Mouse (Mus musculus): ENCODE measurements around the gene Fkbp6. TPM values are rescaled to one million over a fixed set of nuclear protein-coding genes. Genes with fewer than 3 reads are reported as not detected.
A peak's percentile ranks its signal among the peaks of the same experiment; 100 is the strongest.
"Not testable (repeated sequence)": the region's sequence is repeated elsewhere in the genome, so short reads cannot be mapped to it uniquely, and the experiment has no call there.

Gene Fkbp6
- polyA plus RNA-seq, 1 experiment = not detected

DNA sequence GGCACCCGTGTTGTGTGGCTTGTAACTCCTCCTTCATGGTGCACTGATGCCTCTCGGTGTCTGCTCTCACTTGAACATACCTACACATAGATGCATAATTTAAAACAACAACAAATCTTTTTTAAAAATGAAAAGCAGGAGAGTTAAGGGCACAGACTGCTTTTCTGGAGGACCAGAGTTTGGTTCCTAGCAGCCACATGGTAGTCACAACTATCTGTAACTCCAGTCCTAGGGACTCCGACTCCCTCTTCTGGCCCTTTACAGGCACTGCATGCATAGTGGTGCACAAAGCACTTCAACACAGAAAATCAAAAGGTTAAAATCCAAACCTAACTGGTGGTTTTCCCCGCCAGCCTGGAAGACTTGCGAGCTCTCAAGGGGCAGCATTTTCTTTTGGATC, 23.8 kb upstream of the Fkbp6 start:
- Histone ChIP-seq H3K27ac (ENCODE audit: insufficient read depth, low read length) (no peak overlapping the region), H3K4me1 (ENCODE audit: control insufficient read depth, insufficient read depth, low read length) (peaks cover 3% of the 10 kb centered on the region; the same call in 1 of the 2 replicates), H3K4me3 (ENCODE audit: insufficient read depth, low read length) (no peak overlapping the region)
- TF ChIP-seq POLR2A (IDR thresholded peaks at IDR 0.05; ENCODE audit: low read depth, low read length) (no peak), CTCF (IDR thresholded peaks at IDR 0.05; ENCODE audit: borderline replicate concordance, insufficient read depth, low read length) (no peak)

GRCm38 (mm10) chr5:135371195-135371594, 21.4 kb upstream of the Fkbp6 start:
- TF ChIP-seq POLR2A (IDR thresholded peaks at IDR 0.05; ENCODE audit: low read depth, low read length) = no peak
- no peak for TF ChIP-seq CTCF (IDR thresholded peaks at IDR 0.05; ENCODE audit: borderline replicate concordance, insufficient read depth, low read length)
- H3K27ac ChIP-seq (ENCODE audit: insufficient read depth, low read length) = no peak overlapping the region
- peaks cover 3% of the 10 kb centered on the region; the same call in 1 of the 2 replicates for H3K4me1 ChIP-seq (ENCODE audit: control insufficient read depth, insufficient read depth, low read length)
- no peak overlapping the region for H3K4me3 ChIP-seq (ENCODE audit: insufficient read depth, low read length)

DNA sequence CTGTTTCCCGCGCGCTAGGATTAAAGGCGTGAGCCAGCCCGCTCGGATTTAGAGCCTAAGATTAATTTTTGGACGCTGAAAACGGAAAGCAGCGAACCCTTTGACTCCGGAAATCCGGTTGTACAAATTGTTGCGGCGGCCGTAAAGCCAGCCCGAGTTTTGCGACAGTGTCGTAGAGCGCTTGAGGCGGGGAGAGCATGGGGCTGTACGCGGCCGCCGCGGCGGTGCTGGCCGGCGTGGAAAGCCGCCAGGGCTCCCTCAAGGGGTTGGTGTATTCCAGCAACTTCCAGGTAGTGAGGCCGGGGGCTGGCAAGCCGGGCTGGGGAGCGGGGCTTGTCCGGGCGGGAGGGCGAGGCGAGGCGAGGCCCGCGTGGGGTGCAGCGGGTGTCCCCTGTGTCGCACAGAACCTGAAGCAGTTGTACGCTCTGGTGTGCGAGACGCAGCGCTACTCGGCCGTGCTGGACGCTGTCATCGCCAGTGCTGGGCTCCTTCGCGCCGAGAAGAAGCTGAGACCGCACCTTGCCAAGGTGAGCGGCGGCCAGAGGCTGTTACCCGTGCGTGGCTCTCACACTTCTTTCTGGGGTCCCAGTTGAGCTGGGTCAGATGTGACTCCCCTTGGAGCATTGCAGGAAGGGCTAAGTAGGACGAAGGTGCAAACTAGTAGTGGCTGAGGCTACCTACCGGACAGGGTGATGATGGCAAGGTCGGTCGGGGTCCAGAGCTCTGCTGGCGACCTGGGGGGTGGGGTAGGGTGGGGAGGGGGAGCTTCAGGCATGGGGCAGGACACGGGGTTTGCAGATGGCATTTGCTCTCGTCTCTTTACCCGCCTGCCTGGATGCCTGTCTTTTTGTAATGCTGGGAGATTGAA, 20.2 kb upstream of the Fkbp6 start, which contains the start of gene Nsun5:
Gene Nsun5, plus strand, starts transcription at position 167 of the 868 bp plus-strand sequence.
- H3K27ac ChIP-seq (ENCODE audit: insufficient read depth, low read length) = peak within 1 kb of the TSS; percentile 85
- H3K4me3 ChIP-seq (ENCODE audit: insufficient read depth, low read length) = peak within 1 kb of the TSS; percentile 77
- no peak for TF ChIP-seq CTCF (IDR thresholded peaks at IDR 0.05; ENCODE audit: borderline replicate concordance, insufficient read depth, low read length)
- TF ChIP-seq POLR2A (IDR thresholded peaks at IDR 0.05; ENCODE audit: low read depth, low read length) = peak; percentile 63
- H3K4me1 ChIP-seq (ENCODE audit: control insufficient read depth, insufficient read depth, low read length) = peaks cover 3% of the 10 kb centered on the region; the same call in 1 of the 2 replicates

DNA sequence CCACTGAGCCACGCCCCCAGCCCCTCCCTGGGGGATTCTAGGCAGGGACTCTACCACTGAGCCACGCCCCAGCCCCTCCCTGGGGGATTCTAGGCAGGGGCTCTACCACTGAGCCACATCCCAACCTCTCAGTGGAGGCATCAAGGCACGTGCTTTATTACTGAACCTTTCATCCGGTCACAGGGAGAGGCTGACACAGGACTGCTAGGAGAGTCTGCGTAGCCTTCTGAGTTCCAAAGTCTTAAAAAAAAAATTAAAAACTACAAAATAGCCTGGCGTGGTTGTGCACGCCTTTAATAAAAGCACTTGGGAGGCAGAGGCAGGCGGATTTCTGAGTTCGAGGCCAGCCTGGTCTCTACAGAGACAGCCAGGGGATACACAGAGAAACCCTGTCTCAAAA, 19.4 kb upstream of the Fkbp6 start:
- H3K4me1 ChIP-seq (ENCODE audit: control insufficient read depth, insufficient read depth, low read length); H3K27ac ChIP-seq (ENCODE audit: insufficient read depth, low read length): not testable (repeated sequence)
- H3K4me3 ChIP-seq (ENCODE audit: insufficient read depth, low read length) = peak overlapping the region; percentile 77

GRCm38 (mm10) chr5:135368312-135368711, 18.5 kb upstream of the Fkbp6 start:
- Histone ChIP-seq H3K27ac (ENCODE audit: insufficient read depth, low read length) (no peak overlapping the region), H3K4me1 (ENCODE audit: control insufficient read depth, insufficient read depth, low read length) (peaks cover 3% of the 10 kb centered on the region; the same call in 1 of the 2 replicates), H3K4me3 (ENCODE audit: insufficient read depth, low read length) (no peak overlapping the region)
- TF ChIP-seq CTCF (IDR thresholded peaks at IDR 0.05; ENCODE audit: borderline replicate concordance, insufficient read depth, low read length) (no peak), POLR2A (IDR thresholded peaks at IDR 0.05; ENCODE audit: low read depth, low read length) (no peak)

DNA sequence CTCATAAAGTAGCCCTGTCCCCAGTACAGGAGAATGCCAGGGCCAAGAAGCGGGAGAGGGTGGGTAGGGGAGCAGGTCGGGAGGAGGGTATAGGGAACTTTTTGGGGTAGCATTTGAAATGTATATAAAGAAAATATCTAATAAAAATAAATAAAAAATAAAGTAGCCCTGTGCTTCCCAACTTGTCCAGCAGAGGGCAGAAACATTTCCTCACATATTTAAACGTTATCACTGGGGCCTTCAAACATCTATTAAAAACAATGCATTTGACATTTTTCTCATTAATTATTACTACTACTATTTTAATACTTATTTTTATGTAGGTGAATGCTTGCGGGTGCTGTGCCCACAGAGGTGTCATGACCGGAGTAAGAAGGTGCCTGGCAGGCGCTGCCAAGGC, 18.0 kb upstream of the Fkbp6 start:
- peaks cover 3% of the 10 kb centered on the region; the same call in 1 of the 2 replicates for H3K4me1 ChIP-seq (ENCODE audit: control insufficient read depth, insufficient read depth, low read length)
- H3K27ac ChIP-seq (ENCODE audit: insufficient read depth, low read length) = no peak overlapping the region
- H3K4me3 ChIP-seq (ENCODE audit: insufficient read depth, low read length) = no peak overlapping the region
- TF ChIP-seq POLR2A (IDR thresholded peaks at IDR 0.05; ENCODE audit: low read depth, low read length) = no peak
- no peak for TF ChIP-seq CTCF (IDR thresholded peaks at IDR 0.05; ENCODE audit: borderline replicate concordance, insufficient read depth, low read length)

DNA sequence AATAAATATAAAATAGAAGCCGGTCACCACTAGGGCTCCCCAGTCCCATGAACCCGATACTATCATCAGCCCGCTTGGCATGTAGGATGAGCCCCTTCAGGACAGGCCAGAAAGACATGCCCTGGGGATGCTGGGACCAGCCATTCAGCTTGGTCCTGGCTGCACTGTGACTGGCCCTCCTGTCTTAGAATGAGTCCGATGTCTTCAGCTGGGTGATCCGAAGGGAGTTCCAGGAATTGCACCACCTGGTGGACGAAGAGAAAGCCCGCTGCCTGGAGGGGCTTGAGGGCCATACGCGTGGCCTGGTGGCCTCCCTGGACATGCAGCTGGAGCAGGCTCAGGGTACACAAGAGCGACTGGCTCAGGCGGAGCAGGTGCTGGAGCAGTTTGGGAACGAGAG, 13.7 kb upstream of the Fkbp6 start:
- Histone ChIP-seq H3K27ac (ENCODE audit: insufficient read depth, low read length) (no peak overlapping the region), H3K4me1 (ENCODE audit: control insufficient read depth, insufficient read depth, low read length) (no peaks in the 10 kb centered on the region), H3K4me3 (ENCODE audit: insufficient read depth, low read length) (no peak overlapping the region)
- TF ChIP-seq POLR2A (IDR thresholded peaks at IDR 0.05; ENCODE audit: low read depth, low read length) (no peak), CTCF (IDR thresholded peaks at IDR 0.05; ENCODE audit: borderline replicate concordance, insufficient read depth, low read length) (peak; percentile 53; the same call in 1 of the 2 replicates)

DNA sequence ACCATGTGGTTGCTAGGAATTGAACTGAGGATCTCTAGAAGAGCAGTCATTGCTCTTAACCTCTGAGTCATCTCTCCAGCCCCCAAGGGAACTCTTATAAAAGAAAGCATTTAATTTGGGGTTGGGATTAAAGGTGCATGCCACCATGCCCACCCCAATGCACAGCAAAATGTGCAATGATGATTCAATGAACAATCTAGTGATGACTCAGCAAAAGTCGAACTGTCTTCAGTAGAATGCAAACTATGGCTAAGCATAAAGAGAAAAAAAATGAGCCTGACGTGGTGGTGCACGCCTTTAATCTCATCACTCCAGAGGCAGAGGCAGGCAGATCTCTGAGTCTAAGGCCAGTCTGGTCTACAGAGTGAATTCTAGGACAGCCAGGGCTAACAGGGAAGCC, 12.7 kb upstream of the Fkbp6 start:
- H3K4me3 ChIP-seq (ENCODE audit: insufficient read depth, low read length) = no peak overlapping the region
- no peak overlapping the region for H3K27ac ChIP-seq (ENCODE audit: insufficient read depth, low read length)
- TF ChIP-seq CTCF (IDR thresholded peaks at IDR 0.05; ENCODE audit: borderline replicate concordance, insufficient read depth, low read length) (no peak), POLR2A (IDR thresholded peaks at IDR 0.05; ENCODE audit: low read depth, low read length) (no peak)
- no peaks in the 10 kb centered on the region for H3K4me1 ChIP-seq (ENCODE audit: control insufficient read depth, insufficient read depth, low read length)

GRCm38 (mm10) chr5:135359772-135360171, 9.9 kb upstream of the Fkbp6 start:
- TF ChIP-seq POLR2A (IDR thresholded peaks at IDR 0.05; ENCODE audit: low read depth, low read length) (no peak), CTCF (IDR thresholded peaks at IDR 0.05; ENCODE audit: borderline replicate concordance, insufficient read depth, low read length) (no peak)

DNA sequence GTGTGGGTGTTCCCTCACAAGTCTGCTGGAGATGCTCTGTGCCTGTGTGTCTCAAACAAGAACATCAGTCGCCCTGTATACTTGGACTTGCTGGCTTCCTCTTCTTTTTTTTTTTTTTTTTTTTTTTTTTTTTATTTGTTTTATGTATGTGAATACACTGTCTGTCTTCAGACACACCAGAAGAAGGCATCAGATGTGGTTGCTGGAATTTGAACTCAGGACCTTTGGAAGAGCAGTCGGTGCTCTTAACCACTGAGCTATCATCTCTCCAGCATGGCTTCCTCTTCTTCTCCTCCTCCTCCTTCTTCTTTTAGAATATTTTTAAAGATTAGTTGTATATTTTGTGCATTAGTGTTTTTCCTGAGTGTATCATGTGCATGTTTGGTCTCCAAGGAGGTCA, 7.7 kb upstream of the Fkbp6 start:
- H3K4me1 ChIP-seq (ENCODE audit: control insufficient read depth, insufficient read depth, low read length) = no peaks in the 10 kb centered on the region
- TF ChIP-seq CTCF (IDR thresholded peaks at IDR 0.05; ENCODE audit: borderline replicate concordance, insufficient read depth, low read length) (no peak), POLR2A (IDR thresholded peaks at IDR 0.05; ENCODE audit: low read depth, low read length) (no peak)
- H3K4me3 ChIP-seq (ENCODE audit: insufficient read depth, low read length) = no peak overlapping the region
- H3K27ac ChIP-seq (ENCODE audit: insufficient read depth, low read length) = no peak overlapping the region

More at GRCm38 (mm10) chr5:135359772-135360171, 9.9 kb upstream of the Fkbp6 start:
- no peak overlapping the region for H3K4me3 ChIP-seq (ENCODE audit: insufficient read depth, low read length)
- no peak overlapping the region for H3K27ac ChIP-seq (ENCODE audit: insufficient read depth, low read length)
- no peaks in the 10 kb centered on the region for H3K4me1 ChIP-seq (ENCODE audit: control insufficient read depth, insufficient read depth, low read length)
